Mouse (Mus musculus): ENCODE measurements around the gene Piezo1. TPM values are rescaled to one million over a fixed set of nuclear protein-coding genes. Genes with fewer than 3 reads are reported as not detected.

The Piezo1 gene
- total and polyA plus RNA-seq, 2 experiments from 2014 or later: 1.2 to 10.0 TPM

DNA sequence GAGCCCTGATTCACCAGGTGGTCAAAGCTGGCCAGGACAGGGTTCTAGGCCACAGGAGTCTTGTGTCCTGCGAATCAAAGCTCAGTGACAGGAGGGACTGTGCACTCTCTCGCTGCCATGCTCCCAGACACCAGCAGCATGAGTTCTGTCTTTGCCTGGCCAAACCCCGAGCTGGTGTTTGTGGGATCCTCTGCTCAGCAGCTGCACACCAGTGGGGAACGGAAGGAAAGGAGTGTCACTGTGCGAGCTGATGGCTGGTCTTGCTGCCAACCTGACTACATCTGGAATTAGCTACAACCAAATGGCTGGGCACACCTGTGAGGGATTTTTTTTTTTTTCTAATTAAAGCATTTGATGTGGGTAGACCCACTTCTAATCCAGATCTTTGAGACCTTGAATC, 80.4 kb downstream of the Piezo1 start:
- no peak for DNase-seq (ENCODE audit: low spot score)
- H3K36me3 ChIP-seq (ENCODE audit: insufficient read depth, low read length): peaks cover 29% of the 10 kb centered on the region; the same call in 1 of the 2 replicates
- no peak overlapping the region for H3K4me2 ChIP-seq (ENCODE audit: low read depth, low read length)
- ATAC-seq: no peak
- 88% methylated on average over 5 of the region's 5 CpGs for WGBS
- no peak overlapping the region for H3K4me3 ChIP-seq (ENCODE audit: low read length)
- H3K4me1 ChIP-seq (ENCODE audit: insufficient read depth, low read length): 0 out of 2 replicates have a peak, but pooled peaks cover 6% of the 10 kb centered on the region
- H3K27me3 ChIP-seq (ENCODE audit: insufficient read depth, low read length): no peaks in the 10 kb centered on the region
- TF ChIP-seq CTCF (IDR thresholded peaks at IDR 0.05; ENCODE audit: low read depth): no peak
- no peaks in the 10 kb centered on the region for H3K9me3 ChIP-seq (ENCODE audit: low read length)
- H3K9ac ChIP-seq (replicated peaks; ENCODE audit: low read length): no peak overlapping the region
- H3K27ac ChIP-seq: no peak overlapping the region

DNA sequence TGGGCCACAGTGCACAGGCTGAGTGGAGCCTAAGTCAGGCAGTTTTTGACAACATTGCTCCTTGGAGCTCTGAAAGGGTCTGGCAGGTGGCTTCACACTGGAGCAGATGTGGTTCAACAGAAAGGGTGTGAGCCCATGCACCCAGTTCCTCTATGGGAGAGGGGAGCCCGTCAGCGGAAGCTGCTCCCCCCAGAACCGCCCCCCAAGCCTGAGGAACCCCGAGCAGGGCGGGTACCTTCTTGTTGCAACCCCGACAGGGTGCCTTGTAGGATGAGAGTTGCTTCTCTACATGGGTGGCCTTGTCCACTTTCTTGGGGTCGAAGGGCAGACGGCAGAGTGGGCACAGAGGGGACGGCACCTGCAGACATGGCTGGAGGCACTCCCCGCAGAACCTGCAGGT, 81.2 kb downstream of the Piezo1 start:
- Histone ChIP-seq H3K9ac (replicated peaks; ENCODE audit: low read length) (no peak overlapping the region), H3K36me3 (ENCODE audit: insufficient read depth, low read length) (peaks cover 34% of the 10 kb centered on the region; the same call in 1 of the 2 replicates), H3K9me3 (ENCODE audit: low read length) (no peaks in the 10 kb centered on the region), H3K4me3 (ENCODE audit: low read length) (no peak overlapping the region), H3K27me3 (ENCODE audit: insufficient read depth, low read length) (no peaks in the 10 kb centered on the region), H3K4me1 (ENCODE audit: insufficient read depth, low read length) (0 out of 2 replicates have a peak, but pooled peaks cover 3% of the 10 kb centered on the region), H3K27ac (no peak overlapping the region), H3K4me2 (ENCODE audit: low read depth, low read length) (no peak overlapping the region)
- ATAC-seq (no peak), DNase-seq (ENCODE audit: low spot score) (no peak)
- WGBS: 87% methylated on average over 10 of the region's 10 CpGs
- no peak for TF ChIP-seq CTCF (IDR thresholded peaks at IDR 0.05; ENCODE audit: low read depth)

DNA sequence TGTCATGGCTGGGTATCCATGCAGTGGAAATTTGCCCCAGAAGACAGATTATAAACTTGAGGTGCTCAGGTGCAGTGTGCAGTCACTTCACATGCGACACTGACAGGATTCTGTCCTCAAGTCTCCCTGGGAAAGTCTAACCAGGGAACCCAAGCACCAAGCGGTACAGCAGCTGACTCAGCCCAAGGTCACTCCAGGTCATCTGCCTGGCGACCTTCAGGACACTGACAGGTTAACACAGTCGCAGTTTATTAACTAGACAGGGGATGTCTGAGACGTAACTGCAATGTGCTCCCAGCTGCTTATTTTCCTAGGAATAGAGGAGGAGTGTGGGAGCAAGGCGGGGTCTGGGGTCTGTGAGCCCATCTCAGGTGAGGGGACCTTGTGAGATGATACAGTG, 81.7 kb downstream of the Piezo1 start:
- no peaks in the 10 kb centered on the region for H3K27me3 ChIP-seq (ENCODE audit: insufficient read depth, low read length)
- peaks cover 34% of the 10 kb centered on the region; the same call in 1 of the 2 replicates for H3K36me3 ChIP-seq (ENCODE audit: insufficient read depth, low read length)
- 79% methylated on average over 6 of the region's 6 CpGs for WGBS
- no peak overlapping the region for H3K4me2 ChIP-seq (ENCODE audit: low read depth, low read length)
- no peaks in the 10 kb centered on the region for H3K9me3 ChIP-seq (ENCODE audit: low read length)
- H3K9ac ChIP-seq (replicated peaks; ENCODE audit: low read length): no peak overlapping the region
- no peak for ATAC-seq
- no peaks in the 10 kb centered on the region for H3K4me1 ChIP-seq (ENCODE audit: insufficient read depth, low read length)
- no peak overlapping the region for H3K27ac ChIP-seq
- no peak for TF ChIP-seq CTCF (IDR thresholded peaks at IDR 0.05; ENCODE audit: low read depth)
- no peak for DNase-seq (ENCODE audit: low spot score)
- no peak overlapping the region for H3K4me3 ChIP-seq (ENCODE audit: low read length)

DNA sequence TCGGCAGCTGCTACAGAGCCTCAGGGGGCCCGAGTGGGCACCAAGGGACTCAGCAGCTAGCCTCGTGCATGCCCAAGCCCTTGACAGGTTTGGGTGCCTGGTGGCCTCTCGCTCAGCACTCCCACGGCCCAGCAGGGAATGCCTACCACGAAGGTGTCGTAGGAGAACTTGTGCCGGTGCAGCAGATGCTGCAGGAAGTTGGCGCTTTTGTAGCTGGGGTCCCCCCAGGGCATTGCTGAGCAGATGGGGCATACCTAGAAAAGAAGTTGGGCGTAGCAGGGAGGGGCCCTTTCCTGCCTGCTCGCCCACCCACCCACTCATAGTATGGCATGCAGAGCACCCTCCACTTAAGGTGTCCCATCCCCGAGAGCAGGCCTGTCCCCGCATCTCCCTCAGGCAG, 83.3 kb downstream of the Piezo1 start:
- no peaks in the 10 kb centered on the region for H3K27me3 ChIP-seq (ENCODE audit: insufficient read depth, low read length)
- no peak for DNase-seq (ENCODE audit: low spot score)
- H3K4me1 ChIP-seq (ENCODE audit: insufficient read depth, low read length): no peaks in the 10 kb centered on the region
- H3K27ac ChIP-seq: no peak overlapping the region
- no peak for ATAC-seq
- peaks cover 34% of the 10 kb centered on the region; the same call in 1 of the 2 replicates for H3K36me3 ChIP-seq (ENCODE audit: insufficient read depth, low read length)
- no peak overlapping the region for H3K4me3 ChIP-seq (ENCODE audit: low read length)
- TF ChIP-seq CTCF (IDR thresholded peaks at IDR 0.05; ENCODE audit: low read depth): no peak
- H3K9me3 ChIP-seq (ENCODE audit: low read length): no peaks in the 10 kb centered on the region
- no peak overlapping the region for H3K9ac ChIP-seq (replicated peaks; ENCODE audit: low read length)
- 86% methylated on average over 13 of the region's 13 CpGs for WGBS
- H3K4me2 ChIP-seq (ENCODE audit: low read depth, low read length): no peak overlapping the region

DNA sequence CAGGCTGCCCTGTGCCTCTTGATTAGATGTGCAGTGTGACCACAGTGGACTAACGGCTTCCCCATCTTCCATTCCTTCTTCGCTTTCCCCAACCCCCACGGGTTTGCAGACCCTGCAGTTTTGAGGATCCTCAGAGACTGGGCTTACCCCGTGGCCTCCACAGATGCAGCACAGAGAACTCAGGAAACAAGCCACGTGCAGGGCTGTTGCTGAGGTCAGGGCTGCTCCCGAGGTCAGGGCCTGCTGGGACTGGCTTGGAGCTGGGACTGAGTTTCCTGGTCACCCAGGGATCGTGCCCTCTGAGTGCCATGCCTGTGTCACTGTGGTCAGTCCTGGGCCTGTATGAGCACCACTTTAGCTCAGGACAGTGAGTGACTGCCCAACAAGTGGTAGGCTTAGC, 86.1 kb downstream of the Piezo1 start:
- H3K4me2 ChIP-seq (ENCODE audit: low read depth, low read length): no peak overlapping the region
- H3K27me3 ChIP-seq (ENCODE audit: insufficient read depth, low read length): no peaks in the 10 kb centered on the region
- no peaks in the 10 kb centered on the region for H3K4me1 ChIP-seq (ENCODE audit: insufficient read depth, low read length)
- no peaks in the 10 kb centered on the region for H3K9me3 ChIP-seq (ENCODE audit: low read length)
- H3K9ac ChIP-seq (replicated peaks; ENCODE audit: low read length): no peak overlapping the region
- H3K36me3 ChIP-seq (ENCODE audit: insufficient read depth, low read length): peaks cover 34% of the 10 kb centered on the region; the same call in 1 of the 2 replicates
- H3K4me3 ChIP-seq (ENCODE audit: low read length): no peak overlapping the region
- 70% methylated on average over 7 of the region's 7 CpGs for WGBS
- no peak for DNase-seq (ENCODE audit: low spot score)
- no peak for TF ChIP-seq CTCF (IDR thresholded peaks at IDR 0.05; ENCODE audit: low read depth)
- no peak for ATAC-seq
- no peak overlapping the region for H3K27ac ChIP-seq

DNA sequence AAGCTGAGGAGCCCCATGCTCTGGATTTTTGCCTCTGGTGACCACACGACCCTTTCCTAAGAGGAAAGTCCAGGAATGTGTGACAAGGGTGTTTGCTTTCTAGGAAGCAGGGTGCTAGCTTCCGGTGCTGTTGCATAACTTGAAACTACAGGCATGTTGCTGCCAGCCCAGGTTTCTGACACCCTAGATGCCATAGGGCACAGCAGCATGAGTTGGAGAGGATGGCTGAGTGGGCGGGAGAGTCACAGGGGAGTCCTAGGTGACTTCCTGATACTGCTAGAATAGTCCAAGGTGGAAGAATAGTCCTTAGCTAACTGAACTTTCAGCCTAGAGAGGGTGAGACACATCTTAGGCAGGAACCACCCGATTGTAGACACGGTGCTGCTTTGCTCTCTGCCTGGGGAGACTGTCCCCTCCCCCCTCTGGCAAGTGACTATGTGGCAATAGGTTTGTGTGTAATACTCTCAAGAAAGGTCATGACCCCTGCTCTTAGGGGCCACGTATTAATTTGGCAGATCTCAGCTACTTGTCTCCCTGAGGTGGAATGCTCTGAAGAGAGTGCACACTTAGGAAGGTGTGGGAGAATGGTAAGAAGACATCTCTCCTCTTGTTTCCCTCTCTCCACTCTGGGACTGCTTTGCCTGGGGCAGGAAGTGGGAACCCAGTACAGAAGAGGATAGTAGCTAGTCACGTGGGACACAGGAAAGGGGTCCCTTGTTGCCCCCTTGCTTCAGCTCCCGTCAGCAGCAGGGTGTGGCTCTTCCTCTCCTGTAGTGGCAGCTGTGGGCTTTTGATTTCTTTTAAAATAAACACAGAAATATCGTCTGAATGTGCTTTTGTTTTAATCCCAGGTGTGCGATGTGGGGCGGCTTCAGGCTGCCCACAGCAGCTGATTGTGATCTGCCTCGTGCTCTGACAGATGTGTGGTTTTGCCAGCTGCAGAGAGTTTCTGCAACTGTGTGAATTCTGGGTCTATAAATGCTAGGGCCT, 87.2 kb downstream of the Piezo1 start:
- H3K4me3 ChIP-seq (ENCODE audit: low read length): no peak overlapping the region
- H3K4me1 ChIP-seq (ENCODE audit: insufficient read depth, low read length): no peaks in the 10 kb centered on the region
- H3K27ac ChIP-seq: no peak overlapping the region
- WGBS: 65% methylated on average over 12 of the region's 12 CpGs
- peaks cover 7% of the 10 kb centered on the region for H3K27me3 ChIP-seq (ENCODE audit: insufficient read depth, low read length)
- no peak for TF ChIP-seq CTCF (IDR thresholded peaks at IDR 0.05; ENCODE audit: low read depth)
- no peak overlapping the region for H3K4me2 ChIP-seq (ENCODE audit: low read depth, low read length)
- H3K36me3 ChIP-seq (ENCODE audit: insufficient read depth, low read length): peaks cover 29% of the 10 kb centered on the region; the same call in 1 of the 2 replicates
- H3K9me3 ChIP-seq (ENCODE audit: low read length): no peaks in the 10 kb centered on the region
- DNase-seq (ENCODE audit: low spot score) (no peak), ATAC-seq (no peak)
- no peak overlapping the region for H3K9ac ChIP-seq (replicated peaks; ENCODE audit: low read length)

DNA sequence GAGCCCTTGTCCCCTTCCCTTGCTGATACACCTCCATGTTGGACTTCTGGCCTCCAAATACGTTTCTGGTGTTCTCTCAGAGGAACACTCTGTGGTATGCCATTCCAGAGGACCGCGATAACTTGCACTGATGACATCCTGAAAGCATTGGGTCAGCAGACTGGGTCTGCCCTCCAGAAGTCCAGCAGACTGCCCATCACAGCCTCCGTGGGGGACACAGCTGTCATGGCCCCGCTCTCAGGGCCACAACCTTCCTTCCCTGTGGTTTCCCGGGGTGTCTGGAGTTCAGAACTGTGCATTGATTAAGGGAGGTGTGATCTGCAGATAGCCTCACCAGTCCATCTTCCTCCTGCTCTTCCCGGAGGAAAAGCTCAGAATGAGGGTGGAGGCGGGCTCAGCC, 88.6 kb downstream of the Piezo1 start:
- ATAC-seq (no peak), DNase-seq (ENCODE audit: low spot score) (no peak)
- 64% methylated on average over 8 of the region's 8 CpGs for WGBS
- TF ChIP-seq CTCF (IDR thresholded peaks at IDR 0.05; ENCODE audit: low read depth): no peak
- Histone ChIP-seq H3K36me3 (ENCODE audit: insufficient read depth, low read length) (peaks cover 23% of the 10 kb centered on the region; the same call in 1 of the 2 replicates), H3K9me3 (ENCODE audit: low read length) (no peaks in the 10 kb centered on the region), H3K4me2 (ENCODE audit: low read depth, low read length) (no peak overlapping the region), H3K27me3 (ENCODE audit: insufficient read depth, low read length) (peaks cover 7% of the 10 kb centered on the region), H3K4me3 (ENCODE audit: low read length) (no peak overlapping the region), H3K9ac (replicated peaks; ENCODE audit: low read length) (no peak overlapping the region), H3K4me1 (ENCODE audit: insufficient read depth, low read length) (no peaks in the 10 kb centered on the region), H3K27ac (no peak overlapping the region)
